ENCODE assay signal across 24 mouse cellular contexts in genomic region chr14:8332314-8333252, GRCm38 (mm10). TPM values are rescaled to one million over a fixed set of nuclear protein-coding genes. Genes with fewer than 3 reads are reported as not detected.
A peak's percentile ranks its signal among the peaks of the same experiment; 100 is the strongest.
DNase-seq lines count a peak whose midpoint lies in the region; ATAC-seq and TF ChIP-seq lines count a peak whose summit lies in the region.
"Had no signal": no experiment of that assay in that cellular context is flagged by ENCODE, and none has a peak within 500 bp of the region (broad histone marks: within the 10 kb centered on the region; RNA-seq: fewer than 3 reads in every experiment).

No protein-coding gene starts in this region.

- H3K36me3 ChIP-seq in embryonic facial prominence, embryonic 14.5 days (ENCODE audit: control insufficient read depth, insufficient read depth, low read length), result no peaks in the 10 kb centered on the region
- H3K36me3 ChIP-seq in kidney, embryonic 14.5 days (ENCODE audit: control insufficient read depth, insufficient read depth, low read length), result no peaks in the 10 kb centered on the region
- H3K36me3 ChIP-seq: forebrain, embryonic 10.5 days; hindbrain, embryonic 15.5 days; limb, embryonic 10.5 days; liver, embryonic 12.5 days had no signal

- POLR2A ChIA-PET in Patski (lab: Charles Lee), result interaction anchor here (0.6 to 3.9 kb wide), 4 partner anchors 24 to 118 kb away, joined by 3 to 21 read pairs (median 6); partner anchors contain the start of gene Kctd6

- WGBS in embryonic facial prominence, embryonic 14.5 days, result 62% methylated on average over 11 of the region's 11 CpGs
- WGBS in kidney, embryonic 14.5 days, result 64% methylated on average over 11 of the region's 11 CpGs

- H3K9me3 ChIP-seq in embryonic facial prominence, embryonic 14.5 days (ENCODE audit: control insufficient read depth, low read length), result no peaks in the 10 kb centered on the region
- no peaks in the 10 kb centered on the region for H3K9me3 ChIP-seq in kidney, embryonic 14.5 days (ENCODE audit: control insufficient read depth, low read length)
- H3K9me3 ChIP-seq: forebrain, embryonic 10.5 days; hindbrain, embryonic 15.5 days; limb, embryonic 10.5 days; liver, embryonic 12.5 days had no signal

- TF ChIP-seq CTCF in Patski (IDR thresholded peaks at IDR 0.05), result no peak

- no peaks in the 10 kb centered on the region for H3K27me3 ChIP-seq in Patski
- H3K27me3 ChIP-seq in embryonic facial prominence, embryonic 14.5 days (replicated peaks; ENCODE audit: control insufficient read depth, insufficient read depth, low read length), result no peaks in the 10 kb centered on the region
- no peaks in the 10 kb centered on the region for H3K27me3 ChIP-seq in kidney, embryonic 14.5 days (ENCODE audit: control insufficient read depth, insufficient read depth, low read length)
- H3K27me3 ChIP-seq: hindbrain, embryonic 15.5 days; liver, embryonic 12.5 days had no signal

- no peak overlapping the region for H3K4me2 ChIP-seq in embryonic facial prominence, embryonic 14.5 days (ENCODE audit: low read depth, low read length)
- H3K4me2 ChIP-seq in kidney, embryonic 14.5 days (replicated peaks; ENCODE audit: low read depth, low read length), result no peak overlapping the region
- H3K4me2 ChIP-seq: hindbrain, embryonic 15.5 days; liver, embryonic 12.5 days had no signal

- H3K4me3 ChIP-seq in embryonic facial prominence, embryonic 14.5 days (ENCODE audit: low read depth, low read length), result no peak overlapping the region
- no peak overlapping the region for H3K4me3 ChIP-seq in kidney, embryonic 14.5 days (ENCODE audit: low read length)
- H3K4me3 ChIP-seq: forebrain, embryonic 10.5 days; hindbrain, embryonic 15.5 days; left cerebral cortex, adult 2 months; limb, embryonic 10.5 days; liver, embryonic 12.5 days had no signal

- no peak overlapping the region for H3K27ac ChIP-seq in embryonic facial prominence, embryonic 14.5 days (replicated peaks; ENCODE audit: low read depth, low read length)
- peak overlapping the region; percentile 71 for H3K27ac ChIP-seq in kidney, embryonic 14.5 days (ENCODE audit: low read depth, low read length)
- H3K27ac ChIP-seq: forebrain, embryonic 10.5 days; hindbrain, embryonic 15.5 days; left cerebral cortex, adult 2 months; limb, embryonic 10.5 days; liver, embryonic 12.5 days had no signal

- ATAC-seq in Patski, result peak; percentile 78
- no peak for ATAC-seq in embryonic facial prominence, embryonic 14.5 days (ENCODE audit: low read depth)
- ATAC-seq in kidney, embryonic 14.5 days (ENCODE audit: low FRiP score, low TSS enrichment), result no peak; the same call in 1 of the 2 replicates
- no peak for ATAC-seq in CD4-positive, CD25-positive, alpha-beta regulatory T cell, adult 4 months
- ATAC-seq: liver, embryonic 12.5 days; midbrain, embryonic 16.5 days had no signal

- H3K9ac ChIP-seq in embryonic facial prominence, embryonic 14.5 days (ENCODE audit: low read depth, low read length), result no peak overlapping the region
- no peak overlapping the region for H3K9ac ChIP-seq in kidney, embryonic 14.5 days (ENCODE audit: low read depth, low read length)
- H3K9ac ChIP-seq: hindbrain, embryonic 15.5 days; liver, embryonic 12.5 days had no signal

- CTCF ChIA-PET in Patski (lab: Charles Lee), result interaction anchor here (0.9 to 7.1 kb wide), 7 partner anchors 13 to 116 kb away, joined by 3 to 61 read pairs (median 12); no protein-coding TSS in a partner anchor

- in situ Hi-C loops in Patski (cut with MboI; ENCODE audit: low pct_unique_long_range_greater_than_20kb), result loop anchor here (5.0 to 25.0 kb wide), 2 partner anchors 35 to 495 kb away; no protein-coding TSS in a partner anchor

- peak; percentile 91 for DNase-seq in Patski (ENCODE audit: low read depth, low spot score)
- peak; percentile 37 for DNase-seq in embryonic facial prominence, embryonic 14.5 days (ENCODE audit: low spot score)
- DNase-seq in kidney, postnatal 36 days, result peak; percentile 75 to 89
- DNase-seq in spleen, postnatal 4 days (ENCODE audit: low spot score in 2 of 2), result no peak
- no peak for DNase-seq in gastrocnemius, adult 8-10 months (ENCODE audit: low spot score in 2 of 2)
- DNase-seq: gastrocnemius, postnatal 14 days; layer of hippocampus, adult 9-11 months; lung, adult 2 months; lung, postnatal 36 days; retina, postnatal 1 day; thymus, adult 2 months had no signal

- H3K4me1 ChIP-seq in embryonic facial prominence, embryonic 14.5 days (ENCODE audit: control insufficient read depth, insufficient read depth, low read length), result peaks cover 17% of the 10 kb centered on the region; the same call in 1 of the 2 replicates
- H3K4me1 ChIP-seq in kidney, embryonic 14.5 days (ENCODE audit: control insufficient read depth, insufficient read depth, low read length), result peaks cover 31% of the 10 kb centered on the region; the same call in 1 of the 2 replicates
- H3K4me1 ChIP-seq: liver, embryonic 12.5 days had no signal

RNA-seq across cellular contexts. Expression of gene Fam107a, which starts 14.8 kb away (rescaled TPM):
- polyA plus RNA-seq in Patski (2021), result 173 TPM
- polyA plus RNA-seq in embryonic facial prominence, embryonic 14.5 days (2014; fragmentation: Nextera tagmentation; extraction: Ambion mirVana), result 0.85 and 1.5 TPM in 2 replicates
- polyA plus RNA-seq in kidney, embryonic 14.5 days (2014; fragmentation: Nextera tagmentation; extraction: Ambion mirVana), result 3.2 and 4.0 TPM in 2 replicates
- not detected for polyA plus RNA-seq in CD4-positive, CD25-positive, alpha-beta regulatory T cell, adult 4 months (2017; shearing (Covaris generic))
- 1 to 10 TPM; 1.3 to 2.8 (median 2.4) TPM for total RNA-seq in gastrocnemius, adult 8-10 months (2022)
- total RNA-seq: megakaryocyte-erythroid progenitor cell, adult 5-6 weeks; neutrophil, adult 5-6 weeks had no signal
- polyA plus RNA-seq: liver, embryonic 12.5 days had no signal

RNA-seq across cellular contexts. Expression of gene Oit1, which starts 46.0 kb away (rescaled TPM):
- 0.18 TPM for polyA plus RNA-seq in Patski (2021)
- 1.5 and 1.9 TPM in 2 replicates for polyA plus RNA-seq in embryonic facial prominence, embryonic 14.5 days (2014; fragmentation: Nextera tagmentation; extraction: Ambion mirVana)
- polyA plus RNA-seq in kidney, embryonic 14.5 days (2014; fragmentation: Nextera tagmentation; extraction: Ambion mirVana), result 2.7 and 2.8 TPM in 2 replicates
- polyA plus RNA-seq in CD4-positive, CD25-positive, alpha-beta regulatory T cell, adult 4 months (2017; shearing (Covaris generic)), result not detected
- not detected for total RNA-seq in gastrocnemius, adult 8-10 months (2022)
- total RNA-seq: gastrocnemius, postnatal 14 days; heart, postnatal 36 days; left cerebral cortex, adult 2 months; megakaryocyte-erythroid progenitor cell, adult 5-6 weeks; neutrophil, adult 5-6 weeks had no signal
- polyA plus RNA-seq: cortical plate, adult 2 months; heart, embryonic 14.5 days; hindbrain, embryonic 15.5 days; limb, embryonic 10.5 days; liver, embryonic 12.5 days; midbrain, embryonic 16.5 days had no signal

Comparison
In these comparisons a context has a peak if more than half of its experiments do, and no peak if none do; other contexts are left out.
1. DNase-seq: peak in Patski (single experiment), embryonic facial prominence, embryonic 14.5 days (single experiment) and kidney, postnatal 36 days (2 of 2); none in spleen, postnatal 4 days (0 of 2) and gastrocnemius, adult 8-10 months (0 of 2).
2. RNA of gene Fam107a, which starts 14.8 kb away (polyA plus RNA-seq): 173 TPM in Patski (single experiment); 3.2 to 4.0 TPM in kidney, embryonic 14.5 days, 0.85 to 1.5 TPM in embryonic facial prominence, embryonic 14.5 days and not detected in CD4-positive, CD25-positive, alpha-beta regulatory T cell, adult 4 months; every median in the first group is over 10 times any median in the second.